Mouse (Mus musculus) intestine, postnatal 0 days (tissue): ENCODE measurements around the gene Suds3. TPM values are rescaled to one million over a fixed set of nuclear protein-coding genes. Genes with fewer than 3 reads are reported as not detected.

Experiments
- ATAC-seq: fragments of 200-750 bp; cut with Nextera tagmentation; 2 replicates; pipeline ENCODE4 v1.8.0; 2017; ENCODE audit warnings: mild to moderate bottlenecking, moderate TSS enrichment, moderate library complexity
- H3K27ac ChIP-seq: fragments of 300-500 bp; sonication (generic); 2 replicates; pipeline ENCODE4 v1.5.1; 2014; ENCODE audit warnings: mild to moderate bottlenecking, low read depth, low read length, moderate library complexity
- H3K27me3 ChIP-seq: fragments of 300-500 bp; sonication (generic); replicated peaks from 2 replicates; pipeline ENCODE4 v1.6.1; 2014; ENCODE audit warnings: low read length, mixed read lengths; ENCODE audit not compliant: control insufficient read depth, insufficient read depth
- H3K36me3 ChIP-seq: fragments of 300-500 bp; sonication (generic); 2 replicates; pipeline ENCODE4 v1.6.1; 2014; ENCODE audit warnings: mild to moderate bottlenecking, moderate library complexity; ENCODE audit not compliant: control insufficient read depth, insufficient read depth
- H3K4me1 ChIP-seq: fragments of 300-500 bp; sonication (generic); replicated peaks from 2 replicates; pipeline ENCODE4 v1.6.1; 2014; ENCODE audit warnings: antibody characterized with exemption, low read length, mixed read lengths; ENCODE audit not compliant: control insufficient read depth, insufficient read depth
- H3K4me2 ChIP-seq: fragments of 300-500 bp; sonication (generic); replicated peaks from 2 replicates; pipeline ENCODE4 v1.6.1; 2014; ENCODE audit warnings: low read depth, mild to moderate bottlenecking, moderate library complexity
- H3K4me3 ChIP-seq: fragments of 300-500 bp; sonication (generic); 2 replicates; pipeline ENCODE4 v1.5.1; 2014; ENCODE audit warnings: low read depth, low read length
- H3K9ac ChIP-seq: fragments of 300-500 bp; sonication (generic); 2 replicates; pipeline ENCODE4 v1.6.1; 2014; ENCODE audit warnings: mild to moderate bottlenecking, low read depth, low read length
- H3K9me3 ChIP-seq: fragments of 300-500 bp; sonication (generic); 2 replicates; pipeline ENCODE4 v1.6.1; 2016; ENCODE audit warnings: mixed run types; ENCODE audit not compliant: control insufficient read depth
- CTCF ChIP-seq: sonication (generic); IDR thresholded peaks from 2 replicates; pipeline ENCODE4 v1.5.1; 2016; ENCODE audit warnings: low read depth, mild to moderate bottlenecking, control low read depth, antibody characterized with exemption, moderate library complexity
- WGBS: fragments of 180-500 bp; shearing (Covaris S2); extraction: QIAGEN DNeasy Blood & Tissue Kit; methylation state at CpG from one replicate; pipeline ENCODE4 v1.1.7; 2014; 5-methylcytosine and 5-hydroxymethylcytosine counted together
- polyA plus RNA-seq: library from polyadenylated mRNA; unstranded; fragments of >200 nt; fragmentation: Nextera tagmentation; extraction: Ambion mirVana; gene quantifications from 2 replicates; pipeline ENCODE4 v1.2.1, GENCODE M21; 2015

The Suds3 gene
- polyA plus RNA-seq, 1 experiment from 2014 or later, result 41.8 TPM

- no peaks in the 10 kb centered on the region for H3K27me3 ChIP-seq
- H3K4me3 ChIP-seq, result no peak overlapping the region
- H3K4me2 ChIP-seq, result no peak overlapping the region
- H3K9me3 ChIP-seq, result no peaks in the 10 kb centered on the region
- ATAC-seq, result no peak
- TF ChIP-seq CTCF, result no peak
- H3K36me3 ChIP-seq, result peaks cover 8% of the 10 kb centered on the region; the same call in 1 of the 2 replicates
- H3K9ac ChIP-seq, result no peak overlapping the region
- WGBS, result 41% methylated on average over 8 of the region's 8 CpGs
- H3K27ac ChIP-seq, result peak overlapping the region; percentile 91
- H3K4me1 ChIP-seq, result no peaks in the 10 kb centered on the region
These were observed 43.4 kb upstream of the Suds3 start for GRCm38 (mm10) chr5:117159326-117159725.

GRCm38 (mm10) chr5:117158335-117159018 is 42.6 kb upstream of the Suds3 start:
- peaks cover 4% of the 10 kb centered on the region; the same call in 1 of the 2 replicates for H3K36me3 ChIP-seq
- H3K9me3 ChIP-seq, result no peaks in the 10 kb centered on the region
- no peaks in the 10 kb centered on the region for H3K27me3 ChIP-seq
- no peak overlapping the region for H3K9ac ChIP-seq
- 63% methylated on average over 7 of the region's 7 CpGs for WGBS
- no peak for TF ChIP-seq CTCF
- no peaks in the 10 kb centered on the region for H3K4me1 ChIP-seq
- no peak overlapping the region for H3K4me2 ChIP-seq
- no peak overlapping the region for H3K4me3 ChIP-seq
- H3K27ac ChIP-seq, result peak overlapping the region; percentile 91
- ATAC-seq, result peak; percentile 31

- Histone ChIP-seq H3K4me2 (no peak overlapping the region), H3K4me3 (no peak overlapping the region), H3K9me3 (0 out of 2 replicates have a peak, but pooled peaks cover 3% of the 10 kb centered on the region), H3K9ac (no peak overlapping the region), H3K36me3 (peaks cover 14% of the 10 kb centered on the region; the same call in 1 of the 2 replicates), H3K27ac (no peak overlapping the region), H3K4me1 (no peaks in the 10 kb centered on the region), H3K27me3 (no peaks in the 10 kb centered on the region)
- ATAC-seq, result no peak
- TF ChIP-seq CTCF, result no peak
- 76% methylated on average over 15 of the region's 15 CpGs for WGBS
These were observed 37.7 kb upstream of the Suds3 start for GRCm38 (mm10) chr5:117153527-117154091.

- Histone ChIP-seq H3K4me3 (no peak overlapping the region), H3K9me3 (0 out of 2 replicates have a peak, but pooled peaks cover 3% of the 10 kb centered on the region), H3K27me3 (no peaks in the 10 kb centered on the region), H3K4me1 (no peaks in the 10 kb centered on the region), H3K27ac (no peak overlapping the region), H3K4me2 (no peak overlapping the region), H3K9ac (no peak overlapping the region), H3K36me3 (peaks cover 13% of the 10 kb centered on the region; the same call in 1 of the 2 replicates)
- peak; percentile 45 for TF ChIP-seq CTCF
- ATAC-seq, result no peak
These were observed 37.0 kb upstream of the Suds3 start for GRCm38 (mm10) chr5:117152944-117153343.

- 74% methylated on average over 5 of the region's 5 CpGs for WGBS
- Histone ChIP-seq H3K4me1 (no peaks in the 10 kb centered on the region), H3K36me3 (peaks cover 10% of the 10 kb centered on the region; the same call in 1 of the 2 replicates), H3K9me3 (0 out of 2 replicates have a peak, but pooled peaks cover 3% of the 10 kb centered on the region), H3K27ac (no peak overlapping the region), H3K27me3 (no peaks in the 10 kb centered on the region), H3K4me2 (no peak overlapping the region), H3K9ac (no peak overlapping the region), H3K4me3 (no peak overlapping the region)
- ATAC-seq, result no peak
- TF ChIP-seq CTCF, result no peak
These were observed 34.2 kb upstream of the Suds3 start for GRCm38 (mm10) chr5:117150068-117150467.

- no peak overlapping the region for H3K27ac ChIP-seq
- 0 out of 2 replicates have a peak, but pooled peaks cover 3% of the 10 kb centered on the region for H3K9me3 ChIP-seq
- H3K4me1 ChIP-seq, result no peaks in the 10 kb centered on the region
- no peak for ATAC-seq
- H3K27me3 ChIP-seq, result no peaks in the 10 kb centered on the region
- no peak for TF ChIP-seq CTCF
- peaks cover 10% of the 10 kb centered on the region; the same call in 1 of the 2 replicates for H3K36me3 ChIP-seq
- H3K4me3 ChIP-seq, result no peak overlapping the region
- 64% methylated on average over 16 of the region's 16 CpGs for WGBS
- no peak overlapping the region for H3K4me2 ChIP-seq
- no peak overlapping the region for H3K9ac ChIP-seq
These were observed 33.4 kb upstream of the Suds3 start for GRCm38 (mm10) chr5:117149054-117149942.
